Mouse (Mus musculus): ENCODE data around the gene Hoxb5.
A peak's percentile ranks its signal among the peaks of the same experiment; 100 is the strongest.

Gene Hoxb5

DNA sequence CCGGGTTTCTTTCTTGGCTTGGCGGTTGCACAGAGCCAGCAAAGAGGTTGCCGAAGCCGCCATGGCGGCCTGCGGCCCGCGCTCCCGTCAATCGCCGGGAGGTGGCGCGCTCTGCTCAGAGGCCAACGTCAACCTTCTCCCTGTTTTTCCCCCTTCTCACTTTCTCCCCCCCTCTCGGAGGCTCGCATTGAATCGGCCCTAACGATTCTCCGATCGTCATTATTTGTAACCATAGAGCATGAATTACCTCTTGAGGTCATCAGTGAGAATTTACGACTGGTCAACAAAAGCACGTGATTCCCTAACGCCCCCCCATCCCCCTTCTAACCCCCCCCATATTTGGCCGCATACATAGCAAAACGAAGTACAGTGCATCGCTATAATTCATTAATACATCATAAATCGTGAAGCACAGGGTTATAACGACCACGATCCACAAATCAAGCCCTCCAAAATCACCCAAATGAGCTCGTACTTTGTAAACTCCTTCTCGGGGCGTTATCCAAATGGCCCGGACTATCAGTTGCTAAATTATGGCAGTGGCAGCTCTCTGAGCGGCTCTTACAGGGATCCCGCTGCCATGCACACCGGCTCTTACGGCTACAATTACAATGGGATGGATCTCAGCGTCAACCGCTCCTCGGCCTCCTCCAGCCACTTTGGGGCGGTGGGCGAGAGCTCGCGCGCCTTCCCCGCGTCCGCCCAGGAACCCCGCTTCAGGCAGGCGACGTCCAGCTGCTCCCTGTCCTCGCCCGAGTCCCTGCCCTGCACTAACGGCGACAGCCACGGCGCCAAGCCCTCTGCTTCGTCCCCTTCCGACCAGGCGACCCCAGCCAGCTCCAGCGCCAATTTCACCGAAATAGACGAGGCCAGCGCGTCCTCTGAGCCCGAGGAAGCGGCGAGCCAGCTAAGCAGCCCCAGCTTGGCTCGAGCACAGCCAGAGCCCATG, at the start of gene Hoxb5:
TSS of gene Hoxb5 (plus strand) at position 186 of the 949 bp plus-strand sequence.
- peak in 1 of 2 experiments; percentile 71 for DNase-seq (ENCODE audit: low spot score in 2 of 2)

DNA sequence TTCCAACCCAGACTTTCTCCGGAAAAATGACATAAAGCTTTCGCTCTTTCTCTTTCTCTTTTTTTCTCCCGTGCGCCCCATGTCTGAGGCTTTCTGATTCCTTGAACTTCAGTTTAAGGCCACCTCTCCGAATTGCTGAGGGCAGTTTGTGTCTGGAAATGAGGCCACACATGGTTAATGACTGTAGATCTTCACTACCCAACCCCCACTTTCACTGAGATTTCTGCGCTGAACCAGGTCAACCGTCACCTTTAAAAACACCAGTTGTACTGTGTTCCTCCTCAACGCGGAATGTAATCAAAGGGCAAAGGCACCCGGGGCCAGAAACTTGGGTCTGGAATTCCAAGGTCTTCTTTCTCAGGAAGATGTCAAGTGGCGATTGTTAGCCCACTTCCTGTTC, 48.9 kb upstream of the Hoxb5 start:
- no peak for DNase-seq (ENCODE audit: low spot score in 2 of 2)

DNA sequence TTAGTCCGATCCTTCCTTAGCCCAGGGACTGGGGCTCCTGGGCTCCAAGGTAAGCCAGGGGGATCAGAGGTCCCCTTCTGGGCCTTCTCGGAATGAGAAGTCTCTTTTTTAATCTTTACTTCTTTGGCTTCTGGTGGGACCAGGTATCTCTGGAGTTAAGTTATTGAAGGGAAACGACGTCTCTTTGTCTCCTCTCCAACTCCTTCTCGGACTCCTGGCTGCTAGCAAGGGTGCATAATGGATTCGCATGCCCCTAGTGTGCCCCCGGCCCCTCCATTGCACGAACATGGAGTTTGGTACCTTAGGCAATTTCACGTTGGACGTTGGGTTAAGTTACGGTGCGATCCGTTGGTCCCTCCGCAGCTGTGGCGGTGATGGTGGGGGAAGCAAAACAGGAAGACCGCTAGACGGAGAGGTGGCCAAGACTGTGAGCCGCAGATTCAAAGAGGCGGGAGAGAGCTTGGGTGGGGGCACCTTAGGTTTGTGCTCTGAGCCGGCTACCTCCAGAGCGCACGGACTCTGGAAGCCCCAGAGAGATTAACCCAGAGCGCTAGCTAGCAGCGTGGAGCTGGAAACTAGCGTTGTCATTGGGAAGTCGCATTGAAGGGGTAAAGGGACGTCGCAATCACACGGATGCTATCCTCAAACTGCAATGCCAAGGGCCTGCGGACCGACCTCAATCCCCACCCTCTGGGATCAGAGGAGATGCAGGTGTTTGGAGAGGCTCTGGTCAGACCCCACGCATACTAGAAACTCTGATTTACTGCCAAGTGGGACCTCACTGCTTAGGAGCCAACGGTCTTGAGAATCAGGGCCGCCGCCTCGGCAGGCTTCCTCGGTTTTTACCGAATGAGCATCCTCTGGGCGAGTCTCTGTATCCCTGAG, 47.8 kb upstream of the Hoxb5 start:
- no peak for DNase-seq (ENCODE audit: low spot score in 2 of 2)

DNA sequence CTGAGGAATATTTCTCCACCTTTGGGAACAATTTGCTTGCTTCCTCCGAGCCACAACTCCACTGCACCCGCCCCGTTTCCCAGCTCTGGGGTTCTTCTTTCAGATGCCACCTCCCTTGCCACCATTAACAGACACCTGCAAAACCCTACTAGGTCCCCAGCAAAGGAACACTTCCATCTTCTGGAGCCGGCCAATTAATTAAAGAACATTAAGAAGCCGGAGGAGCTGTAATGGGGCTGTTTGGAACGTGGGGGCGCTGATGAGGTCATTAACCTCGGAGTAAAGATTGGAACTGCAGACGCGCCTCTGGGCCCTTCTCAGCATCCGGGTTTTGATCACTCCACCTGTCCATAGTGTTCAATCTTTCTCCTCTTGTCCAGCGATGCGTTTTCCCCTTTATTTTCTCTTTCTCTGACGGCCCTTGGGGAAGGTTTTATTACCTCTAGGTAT, 47.1 kb upstream of the Hoxb5 start:
- DNase-seq (ENCODE audit: low spot score in 2 of 2): no peak

DNA sequence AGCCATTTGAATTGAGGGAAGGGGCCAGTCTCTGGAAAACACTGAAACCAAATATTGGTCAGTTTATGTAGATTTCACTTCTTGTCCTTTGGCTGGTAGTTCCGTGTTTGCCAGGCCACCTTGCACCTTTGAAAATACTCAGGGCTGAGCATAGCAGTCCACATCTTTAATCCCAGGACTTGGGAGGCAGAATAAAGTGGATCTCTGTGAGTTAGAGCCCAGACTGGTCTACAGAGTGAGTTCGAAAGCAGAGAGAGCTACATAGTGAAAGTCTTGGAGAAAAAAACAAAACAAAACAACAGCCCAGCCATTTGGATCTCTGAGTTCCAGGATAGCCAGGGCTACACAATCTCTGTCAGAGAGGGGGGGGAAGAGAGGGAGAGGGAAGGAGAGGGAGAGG, 46.0 kb upstream of the Hoxb5 start:
- no peak for DNase-seq (ENCODE audit: low spot score in 2 of 2)

DNA sequence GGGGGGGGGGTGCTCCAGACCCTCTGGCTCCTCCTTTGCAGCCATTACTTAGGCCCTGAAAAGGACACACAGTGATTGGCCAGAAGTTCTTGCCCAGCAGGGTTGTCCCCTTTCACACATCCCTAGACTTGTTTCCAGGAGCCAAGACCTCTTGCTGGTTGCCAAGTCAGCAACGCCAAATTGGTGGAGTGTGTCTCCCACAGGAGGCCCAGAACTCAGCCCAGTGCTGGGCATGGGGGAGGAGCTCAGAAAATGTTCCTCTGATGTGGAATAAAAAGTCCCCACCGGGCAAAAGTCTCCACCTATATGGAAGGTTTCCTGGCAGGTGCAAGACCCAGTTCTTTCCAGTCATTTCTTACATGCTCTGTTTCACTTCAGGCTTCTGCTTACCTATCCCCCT, 44.1 kb upstream of the Hoxb5 start:
- DNase-seq (ENCODE audit: low spot score in 2 of 2): no peak

DNA sequence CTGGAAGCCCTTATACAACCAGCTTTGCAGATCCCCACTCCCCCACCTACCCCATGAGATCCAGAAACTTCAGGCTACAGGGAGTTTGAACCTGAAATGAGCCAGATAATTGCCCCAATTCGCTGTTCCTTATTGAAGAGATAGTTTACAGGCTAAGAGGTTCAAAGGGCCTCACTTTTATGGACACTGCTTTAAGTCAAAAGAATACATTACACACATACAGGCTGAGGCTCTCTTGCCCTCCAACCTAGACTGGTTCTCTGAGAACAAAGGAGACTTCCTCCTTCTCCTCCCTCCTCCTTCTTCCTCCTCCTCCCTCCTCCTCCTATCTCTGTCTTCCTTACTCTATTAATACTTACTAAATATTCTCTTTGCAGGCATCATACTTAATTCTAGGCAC, 43.6 kb upstream of the Hoxb5 start:
- DNase-seq (ENCODE audit: low spot score in 2 of 2): no peak

DNA sequence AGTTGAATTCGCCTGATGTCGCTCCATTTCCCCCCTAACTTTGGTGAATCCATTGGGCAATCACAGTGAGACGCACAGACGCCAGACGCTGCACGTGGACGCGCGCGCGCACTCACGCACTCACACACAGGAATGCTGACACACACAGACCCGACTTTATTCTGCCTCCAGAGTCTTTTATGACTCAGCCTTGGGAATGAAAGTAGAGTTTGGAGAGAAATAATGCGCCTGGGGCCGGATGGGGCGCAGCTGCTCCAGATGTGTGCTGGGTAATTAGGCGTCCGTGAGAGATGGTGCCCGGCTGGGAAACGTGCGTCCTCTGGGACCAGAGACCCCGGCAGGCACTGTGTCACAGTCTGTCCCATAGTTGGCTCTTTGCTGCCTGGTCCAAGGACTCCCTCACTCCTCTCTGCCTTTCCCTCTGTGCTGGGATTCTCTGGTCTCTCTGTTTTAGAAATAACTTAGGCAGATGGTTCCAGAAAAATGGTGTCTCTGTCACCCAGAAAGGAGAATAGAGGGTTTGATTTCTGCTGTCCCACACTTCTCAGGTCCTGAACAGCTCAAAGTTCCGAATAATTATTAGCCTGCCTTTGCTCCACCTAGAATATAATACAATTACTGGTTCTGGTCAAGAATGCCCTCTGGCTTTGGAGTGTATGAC, 42.7 kb upstream of the Hoxb5 start:
- no peak for DNase-seq (ENCODE audit: low spot score in 2 of 2)

DNA sequence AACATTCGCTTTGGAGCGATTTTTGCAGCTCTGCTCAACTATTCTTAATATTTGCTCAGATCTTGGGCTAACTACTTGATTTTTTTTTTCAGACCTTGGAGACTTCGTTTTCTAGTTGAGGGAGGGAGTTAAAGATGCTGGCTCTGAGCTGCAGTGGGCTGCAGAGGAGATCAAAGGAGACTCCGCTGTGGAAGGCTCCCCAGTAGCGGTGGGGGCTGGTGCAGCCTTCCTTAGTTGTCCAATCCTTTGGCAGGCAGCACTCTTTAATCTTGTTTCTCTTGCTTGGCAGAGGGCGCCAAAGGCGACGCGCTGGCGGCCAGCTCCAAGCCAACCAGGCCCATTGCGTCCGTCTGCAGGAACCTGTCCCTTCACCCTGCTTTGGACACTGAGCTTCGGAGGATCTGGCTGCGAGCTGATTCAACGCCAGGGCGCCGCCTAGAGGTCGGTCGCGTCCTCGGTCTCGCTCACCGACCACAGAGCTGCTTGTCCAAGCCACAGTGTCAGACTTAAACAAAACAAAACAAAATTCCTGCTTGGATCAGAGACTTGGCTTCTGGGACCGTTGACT, 41.7 kb upstream of the Hoxb5 start:
- peak; percentile 53 to 80 for DNase-seq (ENCODE audit: low spot score in 2 of 2)

DNA sequence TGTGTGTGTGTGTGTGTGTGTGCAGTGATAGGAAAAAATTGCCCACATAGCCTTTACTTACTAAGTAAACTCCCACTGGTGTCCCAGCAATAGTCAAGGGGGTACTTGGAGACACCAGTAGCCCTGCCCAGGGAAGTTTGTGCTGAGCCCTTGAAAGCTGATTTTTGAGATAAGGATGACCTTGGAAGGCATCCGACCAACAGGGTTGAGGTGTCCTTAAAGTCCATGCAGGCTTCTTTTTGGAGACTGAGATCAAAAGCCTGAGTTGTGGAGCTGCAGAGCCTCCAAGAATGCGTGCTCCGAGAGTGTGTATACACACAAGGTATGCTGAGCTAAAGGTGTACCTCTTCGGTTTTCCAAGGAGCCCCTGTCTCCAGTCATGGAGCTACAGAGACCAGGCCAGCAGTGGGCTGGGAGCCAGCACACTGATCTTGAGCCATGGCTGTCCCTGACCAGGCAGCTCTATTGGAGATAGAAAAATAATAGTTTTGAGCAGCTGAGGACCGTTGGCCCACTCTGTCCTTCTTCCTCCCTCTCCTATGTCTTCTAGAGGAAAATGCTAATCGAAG, 40.8 kb upstream of the Hoxb5 start:
- no peak for DNase-seq (ENCODE audit: low spot score in 2 of 2)

DNA sequence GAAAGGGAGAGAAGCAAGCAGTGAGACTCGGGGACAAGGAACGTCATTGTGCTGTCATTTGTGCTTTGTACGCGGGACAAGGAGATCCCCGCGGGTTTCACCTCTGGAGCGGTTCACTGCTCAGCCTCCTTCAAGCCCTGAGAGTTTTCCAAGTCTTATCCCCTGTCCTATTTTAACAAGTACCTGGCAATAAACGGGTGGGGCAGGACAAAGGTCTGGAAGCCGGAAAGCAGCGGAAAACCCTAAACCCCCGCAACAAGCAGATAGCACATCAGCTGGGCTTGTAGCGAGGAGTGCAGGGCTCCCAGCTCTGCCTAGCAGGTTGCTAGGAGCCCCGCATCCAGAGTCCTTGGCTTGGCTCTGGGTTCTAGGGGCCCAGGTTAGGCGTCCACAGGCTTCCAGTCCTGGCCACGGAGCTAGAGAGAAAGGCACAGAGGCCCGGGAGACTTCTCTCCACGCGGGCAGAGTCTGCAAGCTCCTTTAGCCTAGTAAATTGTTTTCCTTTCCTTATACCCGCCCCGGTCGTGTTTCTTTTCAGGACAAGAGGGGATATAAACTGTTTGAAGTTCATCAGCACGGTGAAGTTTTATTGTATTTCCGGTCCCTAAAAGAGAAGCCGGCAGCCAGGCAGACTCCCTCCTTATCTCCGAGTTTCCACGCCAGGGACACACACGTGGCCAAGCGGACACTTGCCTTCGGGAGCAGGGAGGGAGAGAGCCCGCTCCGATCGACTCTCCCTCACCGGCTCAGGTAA, 39.3 kb upstream of the Hoxb5 start:
- no peak for DNase-seq (ENCODE audit: low spot score in 2 of 2)

DNA sequence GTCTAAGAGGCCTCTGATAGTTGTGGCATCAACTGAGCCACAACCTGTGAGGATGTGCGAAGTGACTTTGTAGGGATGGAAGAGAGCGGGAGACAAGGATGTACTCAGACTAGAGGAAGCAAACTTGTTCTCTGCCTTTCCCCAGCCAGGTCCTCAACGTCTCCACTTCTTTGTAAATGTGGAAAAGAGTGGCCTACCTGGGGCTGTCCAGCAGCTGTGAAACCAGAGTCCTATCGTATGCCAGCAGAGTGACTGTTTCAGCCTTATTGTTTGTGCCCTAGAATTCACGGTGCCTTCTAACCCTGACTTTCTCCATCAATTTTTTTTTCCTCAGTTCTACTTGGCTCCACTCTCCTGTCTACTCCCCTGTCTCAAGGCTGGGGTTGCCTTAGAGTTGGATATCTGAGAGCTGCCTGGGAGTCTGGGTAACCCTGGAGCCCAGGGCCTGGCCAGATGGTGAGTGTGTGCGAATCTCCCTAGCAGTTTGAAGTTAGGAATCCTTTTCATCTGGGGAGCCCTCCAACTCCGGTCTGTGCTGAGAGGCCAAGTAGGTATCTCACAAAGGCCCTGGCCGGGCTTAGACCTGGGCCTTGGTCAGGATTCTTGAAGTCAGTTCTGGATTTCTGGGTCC, 38.6 kb upstream of the Hoxb5 start:
- no peak for DNase-seq (ENCODE audit: low spot score in 2 of 2)

DNA sequence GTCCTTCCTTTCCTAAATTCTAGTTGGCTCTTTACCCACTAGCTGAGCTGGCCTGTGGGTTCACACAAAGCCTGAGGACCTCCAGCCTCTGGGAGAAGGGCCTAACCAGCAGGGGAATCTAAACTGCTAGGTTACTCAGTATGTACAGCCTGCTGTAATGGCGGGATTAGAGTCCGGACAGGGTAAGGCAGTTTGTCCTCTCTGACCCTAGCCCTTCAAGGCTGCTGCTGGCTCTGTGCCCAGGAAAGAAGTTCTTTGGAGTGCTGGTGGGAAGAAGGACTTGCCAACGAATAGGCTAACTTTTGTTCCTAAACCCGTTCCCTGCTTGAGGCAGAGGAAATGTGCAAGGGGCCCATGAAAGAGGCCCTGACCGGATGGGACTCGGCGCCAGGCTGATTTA, 37.2 kb upstream of the Hoxb5 start:
- DNase-seq (ENCODE audit: low spot score in 2 of 2): no peak

DNA sequence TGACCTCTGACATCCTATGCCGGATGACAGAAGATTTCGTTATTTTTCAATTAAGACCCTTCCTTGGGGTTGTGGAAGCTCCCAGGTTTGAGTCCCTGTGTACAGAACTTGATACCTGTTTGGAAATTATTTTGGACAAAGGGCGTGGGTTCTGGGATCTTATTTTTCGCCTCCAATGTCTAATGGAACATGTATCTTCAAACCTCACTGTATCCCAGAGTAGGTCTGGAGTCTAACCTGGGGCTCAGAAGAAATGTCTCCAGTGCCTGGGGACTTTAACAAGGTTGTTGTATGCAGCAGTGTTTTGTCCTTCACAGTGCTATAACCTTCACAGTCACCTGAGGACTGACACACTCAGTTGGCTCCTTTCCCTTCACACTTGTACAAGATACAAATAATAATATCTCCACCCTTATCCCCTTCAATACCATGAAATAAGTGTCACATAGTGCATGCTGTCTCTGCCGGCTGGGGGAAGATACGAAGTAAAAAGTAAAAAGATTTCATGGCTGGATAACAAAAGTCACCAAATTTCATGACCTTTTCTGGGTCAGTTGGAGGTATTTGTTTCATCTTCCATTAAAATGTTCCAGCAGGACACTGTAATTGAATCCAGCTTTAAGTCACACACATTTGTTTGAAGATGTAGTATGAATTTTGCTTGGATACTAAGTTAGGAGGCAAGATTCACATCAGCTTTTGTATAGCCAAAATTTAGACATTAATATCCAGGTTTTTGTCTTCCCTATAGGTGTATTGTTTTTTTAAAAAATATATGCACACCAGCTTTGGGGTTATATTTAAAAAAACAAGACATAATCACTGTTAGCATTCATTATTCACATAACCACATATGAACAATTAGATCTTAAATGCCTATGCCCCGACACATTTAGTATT, 35.9 kb upstream of the Hoxb5 start:
- DNase-seq (ENCODE audit: low spot score in 2 of 2): no peak

DNA sequence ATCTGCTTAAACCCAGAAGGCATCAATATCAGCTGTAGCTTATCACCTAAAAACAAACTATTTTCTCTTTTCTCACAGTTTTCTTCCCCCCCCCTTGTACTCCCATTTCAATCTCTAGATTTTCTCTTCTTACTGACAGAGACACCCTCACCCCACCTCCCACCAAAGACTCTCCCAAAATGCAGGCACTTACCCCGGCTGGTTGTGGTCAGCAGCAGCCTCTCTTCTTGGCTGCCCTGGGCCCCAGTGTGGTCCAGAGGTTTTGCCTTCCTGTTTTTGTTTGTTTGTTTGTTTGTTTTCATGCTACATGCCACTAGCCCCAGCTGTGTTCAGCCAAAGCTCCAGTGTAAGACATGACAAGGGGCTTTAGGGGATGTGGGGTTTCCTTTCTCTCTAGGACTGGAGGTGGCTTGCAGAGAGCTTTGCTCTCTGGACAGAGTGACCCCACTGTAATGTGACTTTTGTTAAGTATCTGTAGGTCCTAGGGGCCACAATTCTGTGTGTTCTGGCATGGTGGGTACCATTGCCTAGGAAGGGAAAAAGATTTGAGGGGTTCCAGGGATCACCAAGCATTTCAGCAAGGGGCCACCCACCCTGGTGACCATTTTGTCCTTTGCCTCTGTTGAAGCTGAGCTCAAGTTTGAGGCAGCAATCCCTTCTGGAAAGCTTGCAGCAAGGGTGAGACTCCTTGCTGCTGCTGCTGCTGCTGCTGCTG, 34.9 kb upstream of the Hoxb5 start:
- DNase-seq (ENCODE audit: low spot score in 2 of 2): no peak

DNA sequence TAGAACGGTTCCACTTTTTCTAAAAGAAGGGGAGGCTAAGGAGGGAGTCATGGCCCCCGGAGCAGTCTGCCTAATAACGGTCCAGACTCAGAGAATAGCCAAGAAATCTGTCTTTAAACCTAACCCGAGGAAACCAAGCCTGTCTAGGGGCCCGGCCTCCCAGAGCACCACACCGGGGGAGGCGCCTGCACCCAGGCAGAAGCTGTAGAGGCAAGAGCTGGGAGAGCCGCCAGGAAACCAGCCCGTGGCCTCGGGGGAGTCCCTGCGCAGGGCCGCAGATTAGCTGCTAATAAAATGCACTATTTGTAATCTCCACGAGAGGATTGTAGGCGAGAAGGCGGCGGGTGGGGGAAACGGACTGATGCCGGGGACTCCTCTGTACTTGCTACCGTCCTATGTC, 33.3 kb upstream of the Hoxb5 start:
- DNase-seq (ENCODE audit: low spot score in 2 of 2): peak in 1 of 2 experiments; percentile 40

DNA sequence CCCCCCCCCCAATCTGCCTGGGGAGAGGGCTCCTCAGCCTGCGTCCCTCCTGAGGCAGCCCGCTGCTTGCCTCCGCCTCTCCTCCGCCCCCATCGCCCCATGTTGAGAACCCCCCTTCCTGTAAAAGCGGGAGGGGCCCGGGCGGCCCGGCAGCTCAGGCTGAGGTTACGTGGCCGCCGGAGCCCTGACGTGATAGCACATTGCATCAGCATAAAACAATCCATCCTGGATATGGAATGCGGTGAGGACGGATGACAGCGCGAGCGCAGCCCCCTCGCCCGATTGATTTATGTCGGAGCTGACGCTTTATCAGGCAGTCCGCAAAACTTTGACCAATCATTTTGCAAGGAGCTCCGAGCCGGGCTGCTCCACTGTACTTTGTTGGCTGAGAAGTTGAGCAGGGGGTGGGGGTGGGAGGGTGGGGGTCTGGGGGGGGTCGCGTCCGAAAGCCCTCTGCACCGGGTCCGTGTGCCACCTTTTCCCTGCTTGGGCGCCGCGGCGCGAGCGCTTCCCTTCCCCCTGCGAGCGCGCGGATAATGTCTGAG, 32.1 kb upstream of the Hoxb5 start, which contains the start of gene Hoxb9:
TSS of gene Hoxb9 (plus strand) at position 462 of the 545 bp plus-strand sequence.
- no peak for DNase-seq (ENCODE audit: low spot score in 2 of 2)

DNA sequence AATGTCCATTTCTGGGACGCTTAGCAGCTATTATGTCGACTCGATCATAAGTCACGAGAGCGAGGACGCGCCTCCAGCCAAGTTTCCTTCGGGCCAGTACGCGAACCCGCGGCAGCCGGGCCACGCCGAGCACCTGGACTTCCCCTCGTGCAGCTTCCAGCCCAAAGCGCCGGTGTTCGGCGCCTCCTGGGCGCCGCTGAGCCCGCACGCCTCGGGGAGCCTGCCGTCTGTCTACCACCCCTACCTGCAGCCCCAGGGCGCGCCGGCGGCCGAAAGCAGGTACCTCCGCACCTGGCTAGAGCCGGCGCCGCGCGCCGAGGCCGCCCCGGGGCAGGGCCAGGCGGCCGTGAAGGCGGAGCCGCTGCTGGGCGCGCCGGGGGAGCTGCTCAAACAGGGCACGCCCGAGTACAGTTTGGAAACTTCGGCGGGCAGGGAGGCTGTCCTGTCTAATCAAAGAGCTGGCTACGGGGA, 31.6 kb upstream of the Hoxb5 start:
- DNase-seq (ENCODE audit: low spot score in 2 of 2): peak; percentile 59 to 63
